Mouse (Mus musculus) midbrain, postnatal 0 days (tissue): Measurements from ENCODE around the gene Negr1. TPM values are rescaled to one million over a fixed set of nuclear protein-coding genes. Genes with fewer than 3 reads are reported as not detected.

ENCODE experiments used
- ATAC-seq: fragments of 200-750 bp; cut with Nextera tagmentation; 2 replicates; pipeline ENCODE4 v1.8.0; 2017; ENCODE audit warnings: moderate number of reproducible peaks, mild to moderate bottlenecking, moderate TSS enrichment, moderate library complexity; ENCODE audit not compliant: low FRiP score
- DNase-seq: peaks from one replicate; pipeline ENCODE4 v3.0.0-alpha.2; 2015; ENCODE audit warnings: low spot score
- H3K27ac ChIP-seq: fragments of 300-500 bp; sonication (generic); 2 replicates; pipeline ENCODE4 v1.5.1; 2014; ENCODE audit warnings: low read depth, mild to moderate bottlenecking, low read length, mixed read lengths
- H3K27me3 ChIP-seq: fragments of 300-500 bp; sonication (generic); 2 replicates; pipeline ENCODE4 v1.6.1; 2014; ENCODE audit warnings: low read length, control low read depth, mixed read lengths; ENCODE audit not compliant: insufficient read depth
- H3K36me3 ChIP-seq: fragments of 300-500 bp; sonication (generic); 2 replicates; pipeline ENCODE4 v1.6.1; 2014; ENCODE audit warnings: low read length, control low read depth, mixed read lengths; ENCODE audit not compliant: insufficient read depth
- H3K4me1 ChIP-seq: fragments of 300-500 bp; sonication (generic); 2 replicates; pipeline ENCODE4 v1.6.1; 2014; ENCODE audit warnings: mild to moderate bottlenecking, control low read depth, antibody characterized with exemption, low read length, mixed read lengths; ENCODE audit not compliant: insufficient read depth
- H3K4me2 ChIP-seq: fragments of 300-500 bp; sonication (generic); 2 replicates; pipeline ENCODE4 v1.6.1; 2014; ENCODE audit warnings: low read depth, mild to moderate bottlenecking, low read length, mixed read lengths; ENCODE audit not compliant: poor library complexity, severe bottlenecking
- H3K4me3 ChIP-seq: fragments of 300-500 bp; sonication (generic); 2 replicates; pipeline ENCODE4 v1.5.1; 2014; ENCODE audit warnings: low read depth, mild to moderate bottlenecking, low read length, moderate library complexity
- H3K9ac ChIP-seq: fragments of 300-500 bp; sonication (generic); replicated peaks from 2 replicates; pipeline ENCODE4 v1.6.1; 2014; ENCODE audit warnings: mild to moderate bottlenecking, low read length, moderate library complexity, mixed read lengths; ENCODE audit not compliant: poor library complexity, severe bottlenecking
- H3K9me3 ChIP-seq: fragments of 300-500 bp; sonication (generic); 2 replicates; pipeline ENCODE4 v1.6.1; 2016; ENCODE audit warnings: low read length, control low read depth
- CTCF ChIP-seq: IDR thresholded peaks from 2 replicates; pipeline ENCODE4 v1.5.1; 2016; ENCODE audit warnings: antibody characterized with exemption, mild to moderate bottlenecking
- WGBS: fragments of 180-500 bp; shearing (Covaris S2); extraction: QIAGEN DNeasy Blood & Tissue Kit; methylation state at CpG from one replicate; pipeline ENCODE4 v1.1.7; 2014; 5-methylcytosine and 5-hydroxymethylcytosine counted together
- polyA plus RNA-seq: library from polyadenylated mRNA; unstranded; fragments of >200 nt; fragmentation: Nextera tagmentation; extraction: Ambion mirVana; gene quantifications from 2 replicates; pipeline ENCODE4 v1.2.1, GENCODE M21; 2015
- total RNA-seq: library from RNA; depleted of rRNA; stranded (reverse); fragments of >200 nt; gene quantifications from 2 replicates; pipeline ENCODE4 v1.2.3, GENCODE M21; 2014

The Negr1 gene
- total and polyA plus RNA-seq, 2 experiments from 2014 or later, result 80.2 to 180 TPM

DNA sequence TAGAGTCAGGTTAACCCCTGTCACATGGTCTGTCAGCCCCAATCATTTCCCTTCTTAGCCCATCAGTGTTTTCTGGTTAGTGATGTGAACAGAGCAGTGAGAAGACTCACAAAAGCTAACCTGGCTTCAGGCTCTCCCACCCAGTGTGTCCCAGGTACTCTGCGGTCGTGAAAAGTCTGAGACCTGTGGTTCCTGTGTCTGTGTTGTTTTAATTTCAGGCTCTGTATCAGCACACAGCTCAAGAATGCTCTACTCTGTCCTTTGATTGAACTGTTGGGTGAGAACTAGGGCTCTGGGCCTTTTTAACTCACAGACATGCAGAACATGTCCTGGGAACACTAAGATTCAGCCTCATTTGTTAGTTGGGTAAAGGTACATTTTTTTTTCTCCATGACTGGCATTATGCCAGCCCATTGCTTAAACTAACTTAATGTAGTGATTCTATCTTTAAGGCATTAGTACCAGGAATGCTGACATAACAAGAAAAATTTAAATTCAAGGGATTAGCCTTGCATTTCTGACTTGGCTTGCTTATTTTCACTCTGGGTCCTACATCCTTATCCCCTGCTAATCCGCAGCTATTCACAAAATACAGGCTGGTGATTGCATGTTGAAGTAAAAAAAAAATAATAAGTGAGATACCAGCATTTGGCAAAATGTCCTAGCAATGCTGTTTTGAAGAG, 308.8 kb downstream of the Negr1 start:
- H3K9me3 ChIP-seq, result no peaks in the 10 kb centered on the region
- WGBS, result 55% methylated on average over 3 of the region's 3 CpGs
- no peak for TF ChIP-seq CTCF

DNA sequence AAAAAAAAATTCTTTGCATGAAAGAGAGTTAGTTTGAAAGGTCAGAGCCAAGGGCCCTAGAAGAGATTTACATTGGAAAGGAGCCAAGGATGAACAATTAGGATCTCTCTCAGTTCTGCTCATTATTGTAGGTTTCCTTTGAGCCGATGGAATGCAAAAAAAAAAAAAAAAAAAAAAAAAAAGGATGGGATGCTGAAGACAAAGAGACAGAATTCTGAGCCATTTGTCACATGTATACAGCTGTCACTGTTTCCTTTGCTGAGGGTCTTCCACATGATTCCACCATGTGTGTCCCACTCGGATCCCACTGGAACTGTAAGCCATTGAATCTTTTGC, 309.3 kb downstream of the Negr1 start:
- H3K9me3 ChIP-seq, result no peaks in the 10 kb centered on the region
- 0 out of 2 replicates have a peak, but pooled peaks cover 3% of the 10 kb centered on the region for H3K4me1 ChIP-seq
- TF ChIP-seq CTCF, result no peak
- no peak overlapping the region for H3K4me3 ChIP-seq
- H3K27ac ChIP-seq, result no peak overlapping the region
- no peaks in the 10 kb centered on the region for H3K36me3 ChIP-seq
- ATAC-seq, result no peak
- WGBS, result 12% methylated on average over 2 of the region's 2 CpGs
- H3K9ac ChIP-seq, result no peak overlapping the region
- DNase-seq, result no peak
- H3K4me2 ChIP-seq, result no peak overlapping the region
- H3K27me3 ChIP-seq, result no peaks in the 10 kb centered on the region

More for the DNA sequence above, 308.8 kb downstream of the Negr1 start:
- no peak overlapping the region for H3K9ac ChIP-seq
- no peak for ATAC-seq
- 0 out of 2 replicates have a peak, but pooled peaks cover 3% of the 10 kb centered on the region for H3K4me1 ChIP-seq
- DNase-seq, result no peak
- H3K27ac ChIP-seq, result no peak overlapping the region
- H3K4me3 ChIP-seq, result no peak overlapping the region
- no peaks in the 10 kb centered on the region for H3K36me3 ChIP-seq
- no peak overlapping the region for H3K4me2 ChIP-seq
- no peaks in the 10 kb centered on the region for H3K27me3 ChIP-seq

DNA sequence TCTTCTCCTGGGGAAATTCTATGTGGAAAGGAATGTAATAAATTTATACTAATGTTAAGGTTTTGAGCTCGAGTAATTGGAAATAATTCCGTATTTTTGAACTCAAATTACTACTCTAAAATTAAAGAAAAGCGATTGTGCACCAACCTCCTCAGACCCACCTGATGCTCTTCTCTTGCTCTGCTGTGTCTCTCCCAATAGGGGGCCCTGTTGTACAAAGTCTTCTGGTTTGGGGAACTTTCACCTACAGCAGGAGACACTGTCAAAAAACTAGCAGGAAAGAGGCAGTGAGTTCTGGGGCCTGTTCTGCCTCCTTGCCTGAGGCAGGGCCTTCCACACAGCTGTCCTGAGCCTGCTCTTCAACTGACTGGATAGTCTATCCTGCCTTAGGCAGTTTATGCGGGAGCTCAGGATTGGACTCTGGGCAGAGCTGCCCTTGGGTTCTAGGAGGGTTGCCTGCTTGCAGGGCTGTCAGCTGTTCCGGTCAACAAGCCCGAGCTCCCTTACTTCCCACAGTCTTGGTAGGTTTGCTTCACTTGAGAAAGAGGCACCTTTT, 310.1 kb downstream of the Negr1 start:
- Histone ChIP-seq H3K27me3 (no peaks in the 10 kb centered on the region), H3K36me3 (no peaks in the 10 kb centered on the region), H3K9me3 (no peaks in the 10 kb centered on the region), H3K4me2 (no peak overlapping the region), H3K9ac (no peak overlapping the region), H3K27ac (no peak overlapping the region), H3K4me1 (0 out of 2 replicates have a peak, but pooled peaks cover 3% of the 10 kb centered on the region), H3K4me3 (no peak overlapping the region)
- peak; percentile 50 for TF ChIP-seq CTCF
- 85% methylated on average over 6 of the region's 6 CpGs for WGBS
- ATAC-seq, result no peak
- DNase-seq, result no peak

DNA sequence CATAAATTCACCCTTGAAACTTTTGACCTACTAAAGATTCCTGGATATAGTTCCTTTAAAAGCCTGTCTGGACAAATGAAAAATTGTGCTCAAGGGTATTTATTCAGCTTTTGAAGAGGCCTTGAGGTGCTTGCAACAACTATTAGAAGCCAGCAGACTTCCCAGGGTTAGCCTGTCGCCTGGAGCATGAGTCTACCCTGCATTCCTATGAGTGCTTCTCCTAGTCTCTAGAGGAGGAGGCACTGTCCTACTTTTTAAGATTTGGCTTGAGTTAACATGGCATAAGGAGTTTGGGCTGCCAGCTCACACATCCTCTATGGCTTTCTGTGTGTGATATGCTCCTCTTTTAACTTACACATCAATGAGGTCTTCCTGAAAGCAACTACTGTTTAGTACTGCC, 315.0 kb downstream of the Negr1 start:
- Histone ChIP-seq H3K4me2 (no peak overlapping the region), H3K27me3 (no peaks in the 10 kb centered on the region), H3K9me3 (no peaks in the 10 kb centered on the region), H3K4me1 (no peaks in the 10 kb centered on the region), H3K4me3 (no peak overlapping the region), H3K36me3 (no peaks in the 10 kb centered on the region), H3K27ac (no peak overlapping the region), H3K9ac (no peak overlapping the region)
- no peak for TF ChIP-seq CTCF
- WGBS, result 74% methylated on average over 1 of the region's 1 CpGs
- no peak for DNase-seq
- no peak for ATAC-seq

DNA sequence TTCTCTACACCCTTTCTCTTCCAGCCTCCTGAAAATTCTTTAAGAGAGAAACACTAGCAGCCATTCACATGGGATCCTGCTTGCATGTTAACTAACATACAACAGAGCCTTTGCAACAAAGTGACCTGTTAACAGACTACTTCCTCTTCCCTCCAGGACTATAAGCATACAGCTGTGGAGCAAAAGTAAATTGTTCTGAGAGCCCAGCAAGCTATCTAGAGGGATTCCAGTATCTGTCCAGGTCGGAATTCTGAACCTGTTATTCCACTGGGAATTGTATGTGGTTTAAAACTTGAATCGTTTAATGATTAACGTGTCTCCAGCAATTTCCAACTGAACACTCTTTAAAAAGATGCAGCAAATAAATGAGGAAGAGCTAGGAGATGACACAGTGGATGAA, 320.5 kb downstream of the Negr1 start:
- ATAC-seq, result no peak
- 63% methylated on average over 3 of the region's 3 CpGs for WGBS

DNA sequence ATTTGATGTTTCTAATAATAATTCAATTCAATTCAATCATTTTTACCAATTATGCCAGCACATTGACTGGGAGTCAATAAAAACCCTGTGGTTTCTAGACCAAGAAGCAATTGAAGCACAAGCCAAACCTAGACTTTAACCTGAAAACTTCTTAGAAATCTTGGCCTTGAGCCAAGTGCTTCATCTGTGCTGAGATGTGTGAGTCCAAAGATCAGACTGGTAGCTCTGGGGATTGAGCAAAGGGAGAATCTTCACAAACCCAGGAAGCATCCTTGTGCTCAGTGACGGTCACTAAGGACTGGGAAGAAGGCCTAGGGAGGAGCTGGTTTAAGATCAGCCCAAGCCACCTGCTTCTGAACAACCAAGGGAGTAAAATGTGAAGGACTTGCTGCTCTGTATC, 322.3 kb downstream of the Negr1 start:
- no peaks in the 10 kb centered on the region for H3K9me3 ChIP-seq
- no peak overlapping the region for H3K9ac ChIP-seq
- no peaks in the 10 kb centered on the region for H3K36me3 ChIP-seq
- no peaks in the 10 kb centered on the region for H3K4me1 ChIP-seq
- DNase-seq, result no peak
- no peaks in the 10 kb centered on the region for H3K27me3 ChIP-seq
- no peak overlapping the region for H3K27ac ChIP-seq
- no peak for ATAC-seq
- 93% methylated on average over 1 of the region's 1 CpGs for WGBS
- H3K4me2 ChIP-seq, result no peak overlapping the region
- TF ChIP-seq CTCF, result no peak
- H3K4me3 ChIP-seq, result no peak overlapping the region

More for the DNA sequence above, 320.5 kb downstream of the Negr1 start:
- Histone ChIP-seq H3K4me1 (no peaks in the 10 kb centered on the region), H3K36me3 (no peaks in the 10 kb centered on the region), H3K27ac (no peak overlapping the region), H3K4me3 (no peak overlapping the region), H3K9me3 (no peaks in the 10 kb centered on the region), H3K9ac (no peak overlapping the region), H3K4me2 (no peak overlapping the region), H3K27me3 (no peaks in the 10 kb centered on the region)
- TF ChIP-seq CTCF, result no peak
- DNase-seq, result no peak
